Mouse (Mus musculus): ENCODE results near the gene Eif3g. TPM values are rescaled to one million over a fixed set of nuclear protein-coding genes. Genes with fewer than 3 reads are reported as not detected.

Eif3g gene
- polyA plus RNA-seq (2014; fragmentation: Nextera tagmentation; extraction: Ambion mirVana), result 245 and 273 TPM in 2 replicates

DNA sequence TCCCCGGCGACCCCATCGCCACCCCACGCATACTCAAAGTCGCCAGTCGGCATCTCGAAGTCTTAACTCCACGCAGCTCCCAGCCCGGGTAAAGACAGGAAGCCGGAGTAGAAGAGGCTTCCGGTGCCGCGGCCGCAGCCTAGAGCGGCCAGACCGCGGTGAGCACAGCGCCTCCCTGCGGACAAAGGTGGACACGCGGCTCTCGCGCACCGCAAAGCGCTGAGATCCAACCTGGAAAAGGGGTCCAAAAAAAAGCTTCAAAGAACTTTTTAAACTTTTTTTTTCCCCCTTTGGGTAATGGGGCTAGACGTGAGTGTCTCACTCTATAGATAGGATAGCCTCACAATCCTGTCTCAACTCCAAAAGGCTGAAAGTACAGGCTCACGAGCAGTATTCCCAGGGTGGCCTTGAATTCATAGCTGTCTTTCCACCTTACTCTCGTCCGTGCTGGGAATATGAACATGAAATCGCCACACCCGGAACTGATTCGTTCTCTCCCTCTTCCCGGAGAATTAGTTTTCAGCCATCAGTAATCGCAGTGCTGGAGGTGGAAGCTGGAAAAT lies at the start of gene Eif3g:
Eif3g (minus strand) TSS at position 113 of the 563 bp plus-strand sequence.
- Histone ChIP-seq H3K9ac (ENCODE audit: low read depth, low read length) (peak within 1 kb of the TSS; percentile 96), H3K27me3 (replicated peaks; ENCODE audit: control insufficient read depth, insufficient read depth, low read length) (no peaks in the 10 kb centered on the region), H3K27ac (replicated peaks; ENCODE audit: low read depth, low read length) (0 out of 2 replicates have a peak within 1 kb of the TSS, but pooled peaks have one; percentile 40), H3K4me3 (ENCODE audit: low read depth, low read length) (peak within 1 kb of the TSS; percentile 93), H3K4me1 (ENCODE audit: control insufficient read depth, insufficient read depth, low read length) (peaks cover 7% of the 10 kb centered on the region; the same call in 1 of the 2 replicates), H3K9me3 (ENCODE audit: control insufficient read depth, low read length) (no peaks in the 10 kb centered on the region), H3K4me2 (ENCODE audit: low read depth, low read length) (peak within 1 kb of the TSS; percentile 67), H3K36me3 (ENCODE audit: control insufficient read depth, insufficient read depth, low read length) (peaks cover 33% of the 10 kb centered on the region)
- DNase-seq (ENCODE audit: low spot score) (peak; percentile 94), ATAC-seq (ENCODE audit: low read depth) (peak; percentile 90)
- WGBS, result 4% methylated on average over 34 of the region's 34 CpGs

DNA sequence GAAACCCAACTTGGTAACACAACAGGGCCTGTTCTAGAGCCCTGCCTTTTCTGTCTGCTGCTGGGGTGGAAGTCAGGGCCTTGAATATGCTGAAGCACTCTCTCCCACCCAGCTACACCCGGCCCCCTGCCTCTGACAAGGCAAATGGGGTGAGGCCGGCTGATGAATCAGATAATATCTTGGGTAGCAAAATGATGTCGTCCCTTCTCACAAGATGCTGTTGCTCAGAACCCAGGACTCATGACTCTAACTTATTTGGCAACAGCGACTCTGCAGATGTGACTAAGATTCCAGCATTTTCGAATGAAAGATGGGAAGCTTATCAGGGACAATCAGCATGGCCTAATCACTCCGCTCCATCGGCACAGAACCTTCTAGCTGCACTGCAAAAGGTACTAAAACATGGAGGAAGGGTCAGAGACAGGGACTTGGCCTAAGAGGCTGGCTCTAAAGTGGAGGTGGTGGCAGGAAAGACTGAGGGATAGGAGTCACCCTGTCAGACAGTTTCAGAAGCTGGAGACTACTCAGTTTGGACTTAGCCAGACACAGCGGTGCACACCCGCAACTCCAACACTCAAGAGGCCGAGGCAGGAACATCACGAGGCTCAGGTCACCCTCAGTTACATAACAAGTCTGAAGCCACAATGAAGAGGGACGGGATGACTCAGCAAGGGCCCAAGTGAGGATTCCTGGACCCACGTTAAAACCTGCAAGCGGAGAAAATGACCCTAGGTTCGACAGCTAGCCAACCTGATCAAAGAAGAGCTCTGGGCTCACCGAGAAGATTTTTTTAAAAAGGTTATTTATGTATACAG lies 47.9 kb upstream of the Eif3g start:
- ATAC-seq (ENCODE audit: low read depth) (no peak), DNase-seq (ENCODE audit: low spot score) (no peak)
- 80% methylated on average over 16 of the region's 16 CpGs for WGBS
- H3K9ac ChIP-seq (ENCODE audit: low read depth, low read length), result no peak overlapping the region
- H3K27ac ChIP-seq (replicated peaks; ENCODE audit: low read depth, low read length), result no peak overlapping the region
- H3K4me2 ChIP-seq (ENCODE audit: low read depth, low read length), result no peak overlapping the region
- H3K4me3 ChIP-seq (ENCODE audit: low read depth, low read length), result no peak overlapping the region
- peaks cover 11% of the 10 kb centered on the region for H3K36me3 ChIP-seq (ENCODE audit: control insufficient read depth, insufficient read depth, low read length)
- no peaks in the 10 kb centered on the region for H3K27me3 ChIP-seq (replicated peaks; ENCODE audit: control insufficient read depth, insufficient read depth, low read length)
- peaks cover 8% of the 10 kb centered on the region for H3K4me1 ChIP-seq (ENCODE audit: control insufficient read depth, insufficient read depth, low read length)
- H3K9me3 ChIP-seq (ENCODE audit: control insufficient read depth, low read length), result no peaks in the 10 kb centered on the region

DNA sequence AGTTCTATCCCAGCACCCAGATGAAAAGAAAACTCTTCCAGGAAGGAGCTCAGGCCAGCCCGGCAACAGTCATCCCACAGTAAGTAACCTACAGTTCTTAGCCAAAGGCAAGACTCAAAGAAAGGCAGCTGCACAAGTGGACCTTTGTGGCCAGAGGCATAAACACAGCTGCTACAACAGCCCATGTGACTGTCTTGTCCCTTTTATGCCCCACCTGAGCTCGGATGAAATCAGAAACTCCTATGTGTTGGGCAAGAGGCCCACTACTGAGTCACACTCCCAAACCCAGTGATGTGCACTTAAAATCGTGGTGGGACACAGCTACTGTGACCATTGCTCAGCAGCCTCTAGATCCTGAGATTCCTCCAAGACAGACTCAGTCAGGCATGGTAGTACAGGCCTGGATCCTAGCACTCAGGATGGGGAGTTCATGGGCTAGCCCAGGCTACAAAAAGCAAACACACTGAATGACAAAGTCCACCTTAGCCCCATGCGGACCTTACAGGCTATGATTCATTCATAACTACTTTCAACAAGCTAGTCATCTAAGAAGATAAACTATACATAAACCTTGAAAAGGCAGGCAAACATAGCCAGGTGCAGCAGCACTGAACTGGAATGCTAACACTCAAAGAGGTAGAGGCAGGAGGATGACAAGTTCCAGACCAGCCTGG lies 46.4 kb upstream of the Eif3g start:
- no peak overlapping the region for H3K4me2 ChIP-seq (ENCODE audit: low read depth, low read length)
- H3K4me3 ChIP-seq (ENCODE audit: low read depth, low read length), result no peak overlapping the region
- DNase-seq (ENCODE audit: low spot score) (peak; percentile 41), ATAC-seq (ENCODE audit: low read depth) (no peak)
- no peaks in the 10 kb centered on the region for H3K9me3 ChIP-seq (ENCODE audit: control insufficient read depth, low read length)
- no peak overlapping the region for H3K27ac ChIP-seq (replicated peaks; ENCODE audit: low read depth, low read length)
- no peak overlapping the region for H3K9ac ChIP-seq (ENCODE audit: low read depth, low read length)
- H3K36me3 ChIP-seq (ENCODE audit: control insufficient read depth, insufficient read depth, low read length), result peaks cover 25% of the 10 kb centered on the region
- H3K27me3 ChIP-seq (replicated peaks; ENCODE audit: control insufficient read depth, insufficient read depth, low read length), result no peaks in the 10 kb centered on the region
- 49% methylated on average over 4 of the region's 4 CpGs for whole genome bisulfite sequencing
- peaks cover 8% of the 10 kb centered on the region for H3K4me1 ChIP-seq (ENCODE audit: control insufficient read depth, insufficient read depth, low read length)

DNA sequence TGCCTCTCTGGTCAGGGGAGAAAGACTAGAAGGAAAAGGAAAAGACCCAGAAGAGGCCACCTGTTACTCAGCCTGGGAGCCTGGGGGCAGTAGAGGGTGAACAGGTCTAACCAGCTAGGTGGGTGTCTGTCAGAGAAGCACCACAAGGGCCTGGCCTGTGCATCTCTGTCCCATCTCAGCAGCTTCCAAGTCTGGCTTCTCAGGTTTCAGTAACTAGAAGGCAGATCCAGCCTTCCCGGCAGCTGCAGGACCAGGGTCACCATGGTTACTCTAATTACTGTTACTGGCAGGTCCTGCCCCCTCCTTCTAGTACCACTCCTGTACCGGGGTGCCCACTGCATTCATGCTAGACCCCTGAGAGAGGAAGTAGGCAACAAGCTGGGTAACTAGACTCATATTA lies 45.5 kb upstream of the Eif3g start:
- Histone ChIP-seq H3K27me3 (replicated peaks; ENCODE audit: control insufficient read depth, insufficient read depth, low read length) (no peaks in the 10 kb centered on the region), H3K4me2 (ENCODE audit: low read depth, low read length) (no peak overlapping the region), H3K36me3 (ENCODE audit: control insufficient read depth, insufficient read depth, low read length) (peaks cover 32% of the 10 kb centered on the region), H3K4me3 (ENCODE audit: low read depth, low read length) (no peak overlapping the region), H3K9me3 (ENCODE audit: control insufficient read depth, low read length) (no peaks in the 10 kb centered on the region), H3K27ac (replicated peaks; ENCODE audit: low read depth, low read length) (peak overlapping the region; percentile 29; the same call in 1 of the 2 replicates), H3K9ac (ENCODE audit: low read depth, low read length) (no peak overlapping the region), H3K4me1 (ENCODE audit: control insufficient read depth, insufficient read depth, low read length) (peaks cover 8% of the 10 kb centered on the region)
- WGBS, result 13% methylated on average over 2 of the region's 2 CpGs
- ATAC-seq (ENCODE audit: low read depth) (peak; percentile 92), DNase-seq (ENCODE audit: low spot score) (peak; percentile 87)

DNA sequence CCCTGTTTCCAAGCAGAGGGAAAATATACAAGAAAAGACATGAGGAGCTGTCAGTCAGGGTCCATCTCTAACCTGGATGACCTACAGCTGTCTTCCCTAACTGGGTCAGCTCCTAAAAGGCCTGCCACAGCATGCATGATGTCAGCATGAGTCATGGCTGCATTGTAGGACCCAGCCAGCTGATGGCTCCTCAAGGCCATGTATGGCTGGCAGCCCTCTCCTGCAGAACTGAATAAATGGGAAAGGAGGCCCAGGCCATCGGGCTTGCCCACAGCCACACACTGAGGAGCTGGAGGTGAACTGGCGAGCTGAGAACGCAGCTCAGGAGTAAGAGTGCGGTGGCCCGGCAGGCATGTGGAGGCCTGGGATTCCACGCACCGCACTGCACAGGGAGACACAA lies 45.0 kb upstream of the Eif3g start:
- H3K27me3 ChIP-seq (replicated peaks; ENCODE audit: control insufficient read depth, insufficient read depth, low read length), result no peaks in the 10 kb centered on the region
- WGBS, result 81% methylated on average over 7 of the region's 7 CpGs
- peak overlapping the region; percentile 29; the same call in 1 of the 2 replicates for H3K27ac ChIP-seq (replicated peaks; ENCODE audit: low read depth, low read length)
- H3K4me1 ChIP-seq (ENCODE audit: control insufficient read depth, insufficient read depth, low read length), result peaks cover 8% of the 10 kb centered on the region
- peaks cover 37% of the 10 kb centered on the region for H3K36me3 ChIP-seq (ENCODE audit: control insufficient read depth, insufficient read depth, low read length)
- no peak overlapping the region for H3K4me3 ChIP-seq (ENCODE audit: low read depth, low read length)
- ATAC-seq (ENCODE audit: low read depth), result peak; percentile 8; the same call in 1 of the 2 replicates
- H3K9ac ChIP-seq (ENCODE audit: low read depth, low read length), result no peak overlapping the region
- no peak overlapping the region for H3K4me2 ChIP-seq (ENCODE audit: low read depth, low read length)
- no peak for DNase-seq (ENCODE audit: low spot score)
- H3K9me3 ChIP-seq (ENCODE audit: control insufficient read depth, low read length), result no peaks in the 10 kb centered on the region

DNA sequence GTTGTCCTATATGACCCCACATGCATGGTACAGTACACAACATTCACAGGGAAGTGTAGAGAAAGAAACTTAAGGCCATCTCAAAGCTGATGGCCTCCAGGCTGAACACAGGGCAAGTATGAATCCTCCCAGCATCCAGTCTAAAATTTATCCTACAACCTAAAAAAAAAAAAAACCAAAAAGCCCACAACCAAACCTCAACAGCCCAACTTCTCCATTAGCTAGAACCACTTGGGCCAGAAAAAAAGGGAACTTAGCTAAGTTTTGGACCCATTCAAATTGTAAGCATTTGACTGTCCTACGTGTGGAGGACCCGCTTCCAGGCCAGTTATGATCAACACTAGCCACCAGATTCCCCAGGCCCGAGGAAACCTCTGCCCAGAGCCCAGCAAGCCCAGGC lies 24.8 kb upstream of the Eif3g start:
- no peak overlapping the region for H3K9ac ChIP-seq (ENCODE audit: low read depth, low read length)
- WGBS, result 98% methylated on average over 3 of the region's 3 CpGs
- no peak for ATAC-seq (ENCODE audit: low read depth)

DNA sequence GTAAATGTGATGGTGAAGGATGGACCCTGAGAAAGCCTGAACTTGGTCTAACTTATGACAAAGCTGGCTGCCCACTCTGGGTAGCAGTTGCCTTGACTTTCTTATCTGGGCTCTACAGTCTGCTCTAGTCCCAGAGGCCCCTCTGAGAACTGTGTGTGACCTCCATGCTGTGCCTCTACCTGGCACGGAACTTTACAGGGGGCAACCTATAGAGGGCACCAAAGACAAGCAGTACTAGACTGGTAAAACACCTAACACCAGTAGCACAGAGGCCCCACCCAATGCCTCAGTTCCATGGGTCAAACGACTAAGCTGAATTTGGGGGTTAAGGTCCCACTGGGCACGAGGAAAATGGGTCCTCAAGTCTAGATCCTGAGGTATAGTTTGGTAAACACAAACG lies 17.7 kb upstream of the Eif3g start:
- WGBS, result 85% methylated on average over 4 of the region's 4 CpGs

More for the DNA sequence above, 24.8 kb upstream of the Eif3g start:
- Histone ChIP-seq H3K9me3 (ENCODE audit: control insufficient read depth, low read length) (no peaks in the 10 kb centered on the region), H3K36me3 (ENCODE audit: control insufficient read depth, insufficient read depth, low read length) (peaks cover 100% of the 10 kb centered on the region), H3K4me3 (ENCODE audit: low read depth, low read length) (no peak overlapping the region), H3K4me1 (ENCODE audit: control insufficient read depth, insufficient read depth, low read length) (no peaks in the 10 kb centered on the region), H3K4me2 (ENCODE audit: low read depth, low read length) (no peak overlapping the region), H3K27me3 (replicated peaks; ENCODE audit: control insufficient read depth, insufficient read depth, low read length) (no peaks in the 10 kb centered on the region), H3K27ac (replicated peaks; ENCODE audit: low read depth, low read length) (no peak overlapping the region)
- DNase-seq (ENCODE audit: low spot score), result no peak

DNA sequence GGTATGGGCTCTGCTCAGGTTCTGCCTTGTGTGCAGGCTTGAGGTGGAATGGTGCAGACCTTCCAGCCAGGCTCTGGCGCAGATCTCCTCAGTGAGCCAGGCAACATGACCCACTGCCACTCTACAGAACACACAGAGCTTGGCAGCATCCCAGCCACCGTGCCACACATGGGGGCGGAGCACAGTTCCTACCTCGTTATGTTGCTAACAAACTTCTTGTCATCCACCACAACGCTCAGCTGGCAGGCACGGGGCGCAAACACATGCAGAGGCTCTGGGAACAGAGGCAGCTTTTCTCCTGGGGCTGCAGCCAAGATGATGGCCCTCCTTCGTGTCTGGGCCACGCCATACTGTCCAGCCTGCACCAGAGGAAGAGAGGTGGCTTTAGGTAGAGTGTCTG lies 11.5 kb upstream of the Eif3g start:
- Histone ChIP-seq H3K9me3 (ENCODE audit: control insufficient read depth, low read length) (no peaks in the 10 kb centered on the region), H3K36me3 (ENCODE audit: control insufficient read depth, insufficient read depth, low read length) (peaks cover 99% of the 10 kb centered on the region), H3K4me1 (ENCODE audit: control insufficient read depth, insufficient read depth, low read length) (no peaks in the 10 kb centered on the region), H3K27me3 (replicated peaks; ENCODE audit: control insufficient read depth, insufficient read depth, low read length) (no peaks in the 10 kb centered on the region), H3K4me2 (ENCODE audit: low read depth, low read length) (no peak overlapping the region), H3K27ac (replicated peaks; ENCODE audit: low read depth, low read length) (no peak overlapping the region), H3K9ac (ENCODE audit: low read depth, low read length) (no peak overlapping the region), H3K4me3 (ENCODE audit: low read depth, low read length) (no peak overlapping the region)
- 92% methylated on average over 9 of the region's 9 CpGs for WGBS
- ATAC-seq (ENCODE audit: low read depth) (no peak), DNase-seq (ENCODE audit: low spot score) (no peak)

More for the DNA sequence above, 17.7 kb upstream of the Eif3g start:
- no peak overlapping the region for H3K27ac ChIP-seq (replicated peaks; ENCODE audit: low read depth, low read length)
- H3K4me1 ChIP-seq (ENCODE audit: control insufficient read depth, insufficient read depth, low read length), result no peaks in the 10 kb centered on the region
- ATAC-seq (ENCODE audit: low read depth) (no peak), DNase-seq (ENCODE audit: low spot score) (no peak)
- H3K27me3 ChIP-seq (replicated peaks; ENCODE audit: control insufficient read depth, insufficient read depth, low read length), result no peaks in the 10 kb centered on the region
- H3K9me3 ChIP-seq (ENCODE audit: control insufficient read depth, low read length), result no peaks in the 10 kb centered on the region
- H3K9ac ChIP-seq (ENCODE audit: low read depth, low read length), result no peak overlapping the region
- H3K36me3 ChIP-seq (ENCODE audit: control insufficient read depth, insufficient read depth, low read length), result peaks cover 100% of the 10 kb centered on the region
- H3K4me3 ChIP-seq (ENCODE audit: low read depth, low read length), result no peak overlapping the region
- H3K4me2 ChIP-seq (ENCODE audit: low read depth, low read length), result no peak overlapping the region

All from embryonic facial prominence, embryonic 14.5 days (tissue).